Mouse (Mus musculus) kidney, postnatal 25 days (tissue): ENCODE results near the gene Cdx2.
A peak's percentile ranks its signal among the peaks of the same experiment; 100 is the strongest.

ENCODE experiments used
- DNase-seq, 2 experiments: peaks; one replicate each; pipeline ENCODE4 v3.0.0; 2021; ENCODE audit warnings: mixed read lengths in 2 of 2

Cdx2 gene

DNA sequence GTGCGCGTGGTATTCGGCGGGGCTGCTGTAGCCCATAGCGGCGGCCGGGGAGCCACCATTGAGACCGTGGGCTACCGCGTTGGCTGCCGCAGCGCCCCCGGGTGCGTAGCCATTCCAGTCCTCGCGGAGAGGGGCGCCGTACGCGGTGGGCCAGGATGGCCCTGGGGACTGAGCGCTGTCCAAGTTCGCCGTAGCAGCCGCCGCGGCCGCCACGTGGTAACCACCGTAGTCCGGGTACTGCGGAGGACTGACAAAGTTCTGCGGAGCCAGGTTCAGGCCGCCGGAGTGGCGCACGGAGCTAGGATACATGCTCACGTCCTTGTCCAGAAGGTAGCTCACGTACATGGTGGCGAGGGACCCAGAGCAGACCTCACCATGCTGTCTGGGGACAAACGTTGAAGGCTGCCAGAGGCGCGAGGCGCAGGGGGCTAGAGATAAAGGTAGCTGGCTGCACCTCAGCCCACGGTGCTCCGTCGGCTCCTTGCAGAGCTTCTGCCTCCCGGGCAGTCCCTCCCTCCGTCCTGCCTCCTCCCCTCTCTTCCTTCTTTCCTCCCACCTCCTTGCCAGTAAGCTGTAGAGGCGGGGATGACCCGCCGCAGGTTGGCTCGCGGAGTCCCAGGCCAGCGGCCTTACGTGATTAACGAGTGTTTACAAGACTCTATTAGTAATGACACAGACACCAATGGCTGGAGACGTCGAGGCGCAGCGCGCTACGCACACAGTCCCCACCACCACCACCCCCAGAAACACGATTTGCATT is at the start of gene Cdx2:
Cdx2 (minus strand) TSS at position 633 of the 760 bp plus-strand sequence.
- no peak for DNase-seq

- DNase-seq, result no peak
Observed at GRCm38 (mm10) chr5:147356260-147357055, 49.4 kb upstream of the Cdx2 start.

- no peak for DNase-seq
Observed at GRCm38 (mm10) chr5:147355788-147356187, 48.7 kb upstream of the Cdx2 start.

DNA sequence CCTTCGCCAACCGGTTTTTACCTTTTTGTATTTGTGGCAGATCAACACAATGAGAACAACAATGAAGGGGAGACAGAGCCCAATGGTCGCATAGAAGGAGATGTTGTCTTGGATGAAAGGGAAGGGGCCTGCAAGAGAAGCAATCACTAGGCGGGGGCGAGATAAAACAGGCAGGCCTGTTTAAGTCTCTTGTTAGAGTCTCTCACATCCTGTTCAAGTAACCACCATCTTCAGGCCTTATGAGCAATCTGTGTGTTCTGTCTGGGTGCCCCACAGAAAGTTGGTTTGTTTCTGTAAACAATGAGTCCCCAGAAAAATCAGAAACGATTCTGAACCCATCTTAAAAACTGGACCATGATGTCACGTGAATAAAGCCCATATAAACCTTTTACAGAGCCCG is 47.9 kb upstream of the Cdx2 start:
- no peak for DNase-seq

DNA sequence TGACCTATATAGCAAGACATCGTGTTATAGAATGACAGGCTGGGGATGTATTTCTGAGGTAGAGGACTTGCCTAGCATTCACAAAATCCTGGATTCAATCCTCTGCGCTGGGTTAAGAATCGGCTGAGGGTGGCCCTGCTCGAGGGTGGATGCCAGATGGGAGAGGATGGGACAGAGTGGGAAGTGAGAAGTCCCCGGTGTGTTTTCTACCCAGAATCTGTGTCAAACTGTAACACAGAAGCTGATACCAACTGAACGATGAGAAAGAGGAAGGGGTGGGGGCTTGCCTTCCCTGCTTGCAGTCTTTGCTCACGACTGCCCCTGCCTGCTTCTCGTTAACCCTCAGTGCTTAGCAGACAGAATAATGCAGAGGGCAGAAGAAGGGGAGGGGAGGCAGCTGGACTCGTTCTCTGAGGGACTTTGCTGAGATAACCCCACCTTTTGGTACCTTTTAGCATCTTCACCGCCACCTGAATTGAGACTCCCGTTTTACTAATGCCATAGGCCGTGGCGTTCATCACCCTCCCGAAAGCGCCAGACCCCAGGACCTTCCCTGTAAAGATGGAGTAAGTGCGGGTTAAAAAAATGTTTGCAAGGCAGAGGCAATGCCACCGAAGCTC is 47.2 kb upstream of the Cdx2 start:
- no peak for DNase-seq

DNA sequence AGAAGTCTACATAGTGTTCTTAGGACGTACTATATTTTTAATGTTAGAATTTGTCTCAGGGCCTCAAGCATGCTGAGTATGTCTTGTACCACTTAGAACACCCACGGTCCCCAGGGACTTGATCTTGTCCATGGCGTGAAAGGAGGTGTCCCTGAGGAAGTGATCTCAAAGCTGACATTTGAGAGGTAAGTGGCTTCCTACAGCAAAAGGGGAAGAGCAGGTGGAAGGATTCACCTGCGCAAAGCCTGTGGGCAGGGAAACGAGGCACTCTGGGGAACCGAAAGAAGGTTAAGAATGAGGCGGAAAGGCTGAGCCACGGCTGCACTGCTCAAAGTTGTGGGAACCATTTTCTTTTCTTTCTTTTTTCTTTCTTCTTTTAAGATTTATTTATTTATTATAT is 44.9 kb upstream of the Cdx2 start:
- no peak for DNase-seq

DNA sequence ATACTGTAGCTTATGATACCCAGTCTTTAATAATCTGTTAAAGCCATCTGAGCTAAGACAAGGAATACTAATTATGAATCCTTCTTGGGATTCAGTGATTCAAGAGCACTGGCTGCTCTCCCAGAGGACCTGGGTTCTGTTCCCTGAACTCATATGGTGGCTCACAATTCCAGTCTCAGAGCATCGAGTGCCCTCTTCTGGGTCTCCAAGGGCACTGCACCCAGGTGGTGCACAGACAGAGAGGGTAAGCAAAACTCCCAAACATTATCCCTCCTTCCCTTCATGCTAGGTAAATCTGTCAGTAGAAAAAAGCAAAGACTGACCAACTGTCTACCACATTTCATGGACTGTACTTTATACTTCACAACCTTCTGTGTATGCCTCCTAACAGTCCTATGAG is 38.9 kb upstream of the Cdx2 start:
- no peak for DNase-seq

- no peak for DNase-seq
Observed at GRCm38 (mm10) chr5:147343904-147344303, 36.8 kb upstream of the Cdx2 start.

GRCm38 (mm10) chr5:147342901-147343300 is 35.8 kb upstream of the Cdx2 start:
- DNase-seq, result no peak

DNA sequence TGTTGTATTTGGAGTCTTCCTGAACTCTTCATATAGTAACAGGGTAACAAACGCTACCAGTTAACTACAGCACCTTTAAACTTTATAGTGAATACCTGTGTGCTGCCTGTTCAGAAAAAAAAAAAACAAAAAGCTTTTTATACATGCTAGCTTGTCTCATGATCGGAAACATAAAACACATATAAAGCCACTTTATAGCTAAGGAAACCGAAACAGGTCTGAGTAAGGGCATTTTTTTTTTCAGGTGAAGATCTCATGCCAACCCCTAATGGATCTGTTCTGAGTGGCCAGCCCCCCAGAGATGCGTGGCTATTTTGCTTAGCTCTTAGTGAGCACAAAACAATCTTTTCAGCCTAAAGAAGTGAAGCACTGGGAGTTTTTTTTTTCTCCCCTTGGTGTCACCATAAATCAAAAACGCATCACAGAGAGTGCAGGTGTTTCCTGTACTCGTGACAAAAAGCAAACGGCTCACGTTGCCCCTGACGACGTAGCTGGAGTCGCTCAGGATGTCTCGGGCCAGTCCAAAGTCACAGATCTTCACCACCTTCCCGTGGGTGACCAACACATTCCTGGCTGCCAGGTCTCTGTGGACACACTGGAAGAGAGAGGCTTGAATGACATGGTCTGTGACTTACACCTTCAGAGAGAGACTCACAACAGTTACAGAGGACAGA is 33.8 kb upstream of the Cdx2 start:
- DNase-seq, result peak; percentile 11 to 44

GRCm38 (mm10) chr5:147339560-147339959 is 32.5 kb upstream of the Cdx2 start:
- DNase-seq, result no peak

- DNase-seq, result no peak
Observed at GRCm38 (mm10) chr5:147338967-147339366, 31.9 kb upstream of the Cdx2 start.

DNA sequence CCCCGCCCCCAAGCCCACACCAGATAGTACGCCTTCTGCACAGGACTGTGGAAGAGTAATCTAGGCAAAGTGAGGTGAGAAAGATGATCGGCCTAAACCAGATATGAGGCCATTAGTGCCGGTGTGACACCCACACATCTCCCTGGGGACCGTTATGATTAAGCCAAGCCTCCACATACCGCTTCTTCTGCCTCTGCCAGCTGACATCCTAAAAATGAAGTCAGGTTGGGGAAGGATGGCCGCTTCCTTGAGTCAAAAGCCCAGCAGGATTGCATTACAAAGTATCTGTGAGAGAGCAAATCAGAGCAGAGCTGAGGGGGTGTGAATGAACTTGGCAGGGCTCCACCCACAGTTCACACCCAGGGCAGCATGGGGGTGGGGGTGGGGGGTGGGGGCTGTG is 25.6 kb upstream of the Cdx2 start:
- DNase-seq, result no peak

DNA sequence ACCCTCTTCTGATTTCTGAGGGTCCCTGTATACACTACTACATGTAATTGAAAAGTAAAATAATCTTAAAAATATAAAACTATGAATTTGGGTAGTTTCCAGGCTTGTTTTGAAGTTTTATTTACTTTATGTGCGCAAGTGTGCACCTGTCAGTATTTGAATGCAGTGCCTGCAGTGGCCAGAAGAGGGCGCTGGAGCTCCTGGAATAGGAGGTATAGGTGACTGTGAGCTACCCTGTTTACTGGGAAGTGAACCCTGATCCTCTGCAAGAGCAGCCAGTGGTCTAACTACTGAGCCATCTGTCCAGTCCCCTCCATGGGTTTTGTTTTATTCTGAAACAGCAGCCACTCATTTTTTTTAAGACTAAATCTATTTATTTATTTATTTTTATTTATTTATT is 24.5 kb upstream of the Cdx2 start:
- DNase-seq, result peak in 1 of 2 experiments; percentile 67

DNA sequence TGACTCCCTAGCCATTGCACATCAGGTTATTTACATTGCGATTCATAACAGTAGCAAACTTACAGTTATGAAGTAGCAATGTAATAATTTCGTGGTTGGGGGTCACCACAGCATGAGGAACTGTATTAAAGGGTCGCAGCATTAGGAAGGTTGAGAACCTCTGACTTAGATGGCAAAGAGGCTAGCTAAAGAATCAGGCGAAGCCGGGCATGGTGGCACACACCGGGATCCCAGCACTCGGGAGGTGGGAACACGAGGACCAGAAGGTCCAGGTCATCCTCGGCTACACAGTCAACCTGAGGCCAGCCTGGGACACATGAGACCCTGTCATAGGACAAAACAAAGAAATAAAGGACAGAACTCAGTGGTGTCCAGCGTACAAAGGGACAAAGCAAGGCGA is 22.9 kb upstream of the Cdx2 start:
- no peak for DNase-seq

DNA sequence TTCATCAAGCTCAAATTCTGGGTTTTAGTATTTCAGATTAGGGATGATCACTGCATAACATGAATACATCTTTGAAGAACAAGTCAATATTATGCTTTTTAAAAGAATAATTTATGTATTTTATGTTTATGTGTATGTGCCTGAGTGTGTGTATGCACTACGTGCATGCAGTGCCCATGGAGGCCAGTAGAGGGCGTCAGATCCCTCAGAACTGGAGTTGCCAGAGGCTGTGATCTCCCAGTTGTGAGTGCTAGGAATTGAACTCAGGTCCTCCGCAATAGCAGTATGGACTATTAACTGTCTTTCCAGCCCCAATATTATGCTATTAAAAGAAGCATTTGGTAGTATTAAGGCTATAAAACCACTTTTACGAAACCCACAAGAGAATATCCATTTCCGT is 20.6 kb upstream of the Cdx2 start:
- DNase-seq, result no peak

GRCm38 (mm10) chr5:147325931-147326330 is 18.9 kb upstream of the Cdx2 start:
- no peak for DNase-seq

DNA sequence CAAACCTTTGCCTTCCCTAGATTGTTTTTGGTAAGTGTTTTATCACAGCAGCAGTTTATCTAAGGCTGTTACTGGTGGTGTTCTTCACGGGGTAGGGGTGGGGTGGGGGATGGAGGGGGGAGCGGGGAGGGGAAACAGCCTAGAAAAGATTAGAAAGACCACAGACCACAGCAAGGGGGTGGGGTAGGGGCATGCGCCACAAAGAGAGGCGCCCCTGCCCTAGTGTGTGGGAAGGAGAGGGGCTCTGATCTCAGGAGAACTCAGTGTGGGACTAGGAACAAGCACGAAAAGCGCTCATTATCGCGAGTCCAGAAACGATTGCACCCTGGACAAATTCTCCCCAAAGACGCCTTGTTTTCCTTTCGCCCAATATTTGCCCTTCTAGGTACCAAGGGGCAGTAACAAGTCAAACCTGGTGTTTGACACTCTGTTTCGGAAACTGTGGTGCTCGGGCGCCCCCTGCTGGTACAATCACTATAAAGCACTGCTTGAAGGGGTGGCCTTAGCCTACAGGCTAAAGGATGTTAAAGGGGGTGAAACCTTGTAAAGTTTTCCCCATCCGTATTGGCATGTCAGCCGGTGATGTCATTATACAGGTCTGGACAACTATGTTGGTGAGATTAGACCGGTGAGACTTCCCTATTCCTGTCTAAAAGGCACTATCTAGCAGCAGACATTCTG is 16.3 kb upstream of the Cdx2 start:
- peak; percentile 64 to 83 for DNase-seq

DNA sequence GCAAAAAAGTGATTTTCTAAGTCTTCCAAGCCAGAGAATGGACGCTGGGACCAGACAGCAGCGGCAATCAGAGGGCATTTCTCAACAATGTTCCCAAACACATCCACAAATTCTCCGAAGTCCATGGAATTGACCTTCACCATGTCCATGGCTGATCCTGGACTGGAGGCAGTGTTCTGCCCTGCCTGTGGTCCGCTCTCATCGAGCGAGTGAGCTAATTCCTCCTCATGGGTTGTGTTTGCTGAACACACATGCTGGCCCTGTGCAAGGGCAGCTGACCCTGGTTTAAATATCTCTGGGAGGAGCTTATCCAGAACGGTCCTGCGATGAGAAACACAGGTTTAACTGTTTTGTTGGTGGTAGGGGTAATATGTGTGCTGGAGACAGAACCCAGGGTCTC is 15.1 kb upstream of the Cdx2 start, which contains the start of gene Urad:
Urad (minus strand) TSS at position 258 of the 400 bp plus-strand sequence.
- DNase-seq, result no peak

GRCm38 (mm10) chr5:147319653-147320052 is 12.6 kb upstream of the Cdx2 start:
- peak; percentile 20 for DNase-seq

GRCm38 (mm10) chr5:147317991-147318390 is 10.9 kb upstream of the Cdx2 start:
- peak in 1 of 2 experiments; percentile 20 for DNase-seq

GRCm38 (mm10) chr5:147317321-147317720 is 10.3 kb upstream of the Cdx2 start:
- no peak for DNase-seq
